Mouse (Mus musculus) intestine, embryonic 15.5 days (tissue): Measurements from ENCODE around the gene Yes1. TPM values are rescaled to one million over a fixed set of nuclear protein-coding genes. Genes with fewer than 3 reads are reported as not detected.
"Not testable (repeated sequence)": the region's sequence is repeated elsewhere in the genome, so short reads cannot be mapped to it uniquely, and the experiment has no call there.

Source experiments
- ATAC-seq: fragments of 200-750 bp; cut with Nextera tagmentation; 2 replicates; pipeline ENCODE4 v1.8.0; 2017; ENCODE audit warnings: moderate TSS enrichment, moderate library complexity
- H3K27ac ChIP-seq: fragments of 300-500 bp; sonication (generic); 2 replicates; pipeline ENCODE4 v1.5.1; 2015; ENCODE audit warnings: mild to moderate bottlenecking, inconsistent platforms
- H3K27me3 ChIP-seq: fragments of 300-500 bp; sonication (generic); replicated peaks from 2 replicates; pipeline ENCODE4 v1.6.1; 2015; ENCODE audit warnings: inconsistent platforms
- H3K36me3 ChIP-seq: fragments of 300-500 bp; sonication (generic); 2 replicates; pipeline ENCODE4 v1.6.1; 2015; ENCODE audit warnings: inconsistent platforms
- H3K4me1 ChIP-seq: fragments of 300-500 bp; sonication (generic); replicated peaks from 2 replicates; pipeline ENCODE4 v1.6.1; 2015; ENCODE audit warnings: inconsistent platforms
- H3K4me2 ChIP-seq: fragments of 300-500 bp; sonication (generic); replicated peaks from 2 replicates; pipeline ENCODE4 v1.6.1; 2015; ENCODE audit warnings: mild to moderate bottlenecking, inconsistent platforms
- H3K4me3 ChIP-seq: fragments of 300-500 bp; sonication (generic); replicated peaks from 2 replicates; pipeline ENCODE4 v1.5.1; 2015; ENCODE audit warnings: inconsistent platforms
- H3K9ac ChIP-seq: fragments of 300-500 bp; sonication (generic); 2 replicates; pipeline ENCODE4 v1.6.1; 2015; ENCODE audit warnings: inconsistent platforms
- H3K9me3 ChIP-seq: fragments of 300-500 bp; sonication (generic); 2 replicates; pipeline ENCODE4 v1.6.1; 2016; ENCODE audit warnings: inconsistent platforms
- WGBS: fragments of 180-500 bp; shearing (Covaris S2); methylation state at CpG from one replicate; pipeline ENCODE4 v1.1.7; 2015; 5-methylcytosine and 5-hydroxymethylcytosine counted together
- polyA plus RNA-seq: library from polyadenylated mRNA; unstranded; fragments of >200 nt; fragmentation: Nextera tagmentation; extraction: Ambion mirVana; gene quantifications from 2 replicates; pipeline ENCODE4 v1.2.1, GENCODE M21; 2015

Yes1 gene
- polyA plus RNA-seq, 1 experiment from 2014 or later = 35.4 TPM

DNA sequence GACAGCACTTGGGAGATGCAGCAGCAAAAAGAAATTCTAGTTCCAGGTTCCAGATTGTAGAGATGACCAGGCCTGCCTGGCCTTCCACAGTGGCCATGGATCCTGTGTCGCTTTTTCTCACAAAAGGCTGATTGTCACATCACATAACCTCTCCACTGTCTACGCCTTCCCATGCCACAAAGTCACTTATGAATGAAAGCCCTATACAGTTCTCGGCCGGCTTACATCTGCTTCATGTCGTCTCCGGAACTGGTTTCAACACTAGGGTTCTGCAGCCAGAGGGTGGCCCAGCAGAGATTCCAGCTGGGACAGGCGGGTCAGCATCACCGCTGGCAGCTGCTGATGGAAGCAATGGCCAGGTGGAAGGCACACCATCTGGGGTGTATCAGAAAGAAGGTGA, 117.9 kb downstream of the Yes1 start:
- no peak for ATAC-seq
- no peak overlapping the region for H3K9ac ChIP-seq
- no peaks in the 10 kb centered on the region for H3K4me1 ChIP-seq
- H3K9me3 ChIP-seq = no peaks in the 10 kb centered on the region
- no peaks in the 10 kb centered on the region for H3K36me3 ChIP-seq
- H3K4me3 ChIP-seq = no peak overlapping the region
- H3K27me3 ChIP-seq = no peaks in the 10 kb centered on the region
- WGBS = 83% methylated on average over 8 of the region's 8 CpGs
- H3K4me2 ChIP-seq = no peak overlapping the region
- no peak overlapping the region for H3K27ac ChIP-seq

GRCm38 (mm10) chr5:32733892-32734291, 122.9 kb downstream of the Yes1 start:
- not testable (repeated sequence) for H3K27me3 ChIP-seq, H3K36me3 ChIP-seq, H3K4me1 ChIP-seq, H3K27ac ChIP-seq, H3K9me3 ChIP-seq, H3K9ac ChIP-seq, H3K4me2 ChIP-seq, H3K4me3 ChIP-seq
- peak; percentile 42; the same call in 1 of the 2 replicates for ATAC-seq
- 94% methylated on average over 6 of the region's 6 CpGs for WGBS

DNA sequence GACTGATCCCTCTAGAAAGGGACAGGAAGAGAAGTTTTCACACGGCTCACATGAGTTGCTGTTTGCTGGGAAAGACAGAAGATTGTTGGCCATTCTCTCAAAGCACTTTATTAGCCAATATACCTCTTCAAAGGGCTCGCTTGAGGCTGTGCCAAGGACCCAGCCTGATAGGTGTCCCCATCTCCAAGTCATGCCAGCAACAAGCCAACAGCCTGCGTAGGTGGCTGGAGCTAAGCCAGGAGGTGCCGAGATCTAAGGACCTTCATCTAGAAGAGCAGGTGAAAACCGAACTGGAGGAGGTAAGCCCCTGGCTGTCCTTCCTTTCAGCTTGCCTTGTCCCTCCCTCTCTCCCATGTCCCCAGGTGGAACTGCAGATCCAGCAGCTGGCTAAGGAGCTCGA, 124.8 kb downstream of the Yes1 start:
- H3K36me3 ChIP-seq = peaks cover 4% of the 10 kb centered on the region; the same call in 1 of the 2 replicates
- no peak overlapping the region for H3K4me2 ChIP-seq
- H3K4me1 ChIP-seq = 0 out of 2 replicates have a peak, but pooled peaks cover 6% of the 10 kb centered on the region
- no peak overlapping the region for H3K4me3 ChIP-seq
- no peaks in the 10 kb centered on the region for H3K9me3 ChIP-seq
- ATAC-seq = no peak
- no peak overlapping the region for H3K27ac ChIP-seq
- no peak overlapping the region for H3K9ac ChIP-seq
- WGBS = 89% methylated on average over 6 of the region's 6 CpGs
- H3K27me3 ChIP-seq = no peaks in the 10 kb centered on the region

Other genes starting within 250 kb of the Yes1 start
- gene Ppp1cb, start 152.3 kb upstream of the Yes1 start, polyA plus RNA-seq = 200 and 237 TPM in 2 replicates
- 91.1 and 97.2 TPM in 2 replicates for gene Pisd, start 174.5 kb downstream of the Yes1 start, polyA plus RNA-seq
- gene Gm20671, start 215.9 kb downstream of the Yes1 start, polyA plus RNA-seq = not detected in 2 replicates
- gene Prr14l, start 243.1 kb downstream of the Yes1 start, polyA plus RNA-seq = 12.4 and 16.4 TPM in 2 replicates